Mouse (Mus musculus): ENCODE results near the gene Cabcoco1. TPM values are rescaled to one million over a fixed set of nuclear protein-coding genes. Genes with fewer than 3 reads are reported as not detected.

Cabcoco1 gene
- total RNA-seq, 1 experiment = not detected

- in situ Hi-C loops (cut with MboI; ENCODE audit: low sequenced_read_pairs in 2 of 2, unreplicated experiment in 2 of 2) = no loop called here
- Histone ChIP-seq H3K36me3 (ENCODE audit: control insufficient read depth, insufficient read depth, low read length, poor library complexity, severe bottlenecking) (no peaks in the 10 kb centered on the region), H3K9me3 (ENCODE audit: control insufficient read depth, insufficient read depth, low read depth, low read length) (no peaks in the 10 kb centered on the region), H3K27ac (ENCODE audit: insufficient read depth, low read depth, low read length, poor library complexity, severe bottlenecking) (no peak overlapping the region), H3K4me3 (ENCODE audit: insufficient read depth in 1 of 2, low read depth in 1 of 2, low read length in 2 of 2, poor library complexity in 1 of 2, severe bottlenecking in 1 of 2) (no peak overlapping the region), H3K4me1 (ENCODE audit: control insufficient read depth in 2 of 2, insufficient read depth in 2 of 2, low read length in 2 of 2, poor library complexity in 1 of 2) (no peaks in the 10 kb centered on the region), H3K9ac (ENCODE audit: insufficient read depth, low read depth, low read length, poor library complexity, severe bottlenecking) (no peak overlapping the region)
- no peak for TF ChIP-seq ZNF384 (IDR thresholded peaks at IDR 0.05; ENCODE audit: low read depth, low read length)
- TF ChIP-seq CHD2 (IDR thresholded peaks at IDR 0.05; ENCODE audit: low read depth, low read length) = no peak
- no peak for TF ChIP-seq ZC3H11A (IDR thresholded peaks at IDR 0.05; ENCODE audit: borderline replicate concordance, low read depth, low read length)
- no peak for TF ChIP-seq HCFC1 (IDR thresholded peaks at IDR 0.05; ENCODE audit: borderline replicate concordance, insufficient read depth, low read length)
- no peak for TF ChIP-seq MAFK (IDR thresholded peaks at IDR 0.05; ENCODE audit: insufficient read depth, low read depth, low read length)
- DNase-seq (ENCODE audit: low read depth, low spot score) = no peak
These were observed 152.9 kb downstream of the Cabcoco1 start for GRCm38 (mm10) chr10:68388802-68389201.

- DNase-seq (ENCODE audit: low read depth, low spot score) = no peak
- Histone ChIP-seq H3K36me3 (ENCODE audit: control insufficient read depth, insufficient read depth, low read length, poor library complexity, severe bottlenecking) (no peaks in the 10 kb centered on the region), H3K27ac (ENCODE audit: insufficient read depth, low read depth, low read length, poor library complexity, severe bottlenecking) (no peak overlapping the region), H3K9me3 (ENCODE audit: control insufficient read depth, insufficient read depth, low read depth, low read length) (no peaks in the 10 kb centered on the region), H3K4me1 (ENCODE audit: control insufficient read depth in 2 of 2, insufficient read depth in 2 of 2, low read length in 2 of 2, poor library complexity in 1 of 2) (no peaks in the 10 kb centered on the region), H3K9ac (ENCODE audit: insufficient read depth, low read depth, low read length, poor library complexity, severe bottlenecking) (no peak overlapping the region), H3K4me3 (ENCODE audit: insufficient read depth in 1 of 2, low read depth in 1 of 2, low read length in 2 of 2, poor library complexity in 1 of 2, severe bottlenecking in 1 of 2) (no peak overlapping the region)
- TF ChIP-seq CHD2 (IDR thresholded peaks at IDR 0.05; ENCODE audit: low read depth, low read length) (no peak), ZC3H11A (IDR thresholded peaks at IDR 0.05; ENCODE audit: borderline replicate concordance, low read depth, low read length) (no peak), HCFC1 (IDR thresholded peaks at IDR 0.05; ENCODE audit: borderline replicate concordance, insufficient read depth, low read length) (no peak), ZNF384 (IDR thresholded peaks at IDR 0.05; ENCODE audit: low read depth, low read length) (no peak), MAFK (IDR thresholded peaks at IDR 0.05; ENCODE audit: insufficient read depth, low read depth, low read length) (no peak)
- in situ Hi-C loops (cut with MboI; ENCODE audit: low sequenced_read_pairs in 2 of 2, unreplicated experiment in 2 of 2) = no loop called here
These were observed 153.6 kb downstream of the Cabcoco1 start for GRCm38 (mm10) chr10:68388138-68388537.

Other genes starting within 250 kb of the Cabcoco1 start
- gene Tmem26, start 181.8 kb upstream of the Cabcoco1 start, total RNA-seq (2012; rRNA removed) = 0.09 TPM in 1 of 2 replicates, not detected in the other